Mouse (Mus musculus): ENCODE data around the gene Mpp4. TPM values are rescaled to one million over a fixed set of nuclear protein-coding genes. Genes with fewer than 3 reads are reported as not detected.

Gene Mpp4
- polyA plus RNA-seq, 1 experiment = 0.97 TPM

GRCm38 (mm10) chr1:59187786-59188185 is 24.6 kb upstream of the Mpp4 start:
- 83% methylated on average over 5 of the region's 5 CpGs for WGBS
- Histone ChIP-seq H3K4me1 (ENCODE audit: control insufficient read depth, insufficient read depth, low read length) (no peaks in the 10 kb centered on the region), H3K4me3 (replicated peaks; ENCODE audit: extremely low read depth, low read depth, low read length) (no peak overlapping the region)
- no peak for DNase-seq
- TF ChIP-seq POLR2A (IDR thresholded peaks at IDR 0.05; ENCODE audit: borderline replicate concordance, extremely low read depth, low read depth, low read length) (no peak), CTCF (IDR thresholded peaks at IDR 0.05; ENCODE audit: insufficient read depth, low read length) (no peak)

GRCm38 (mm10) chr1:59186317-59186716 is 23.1 kb upstream of the Mpp4 start:
- Histone ChIP-seq H3K4me1 (ENCODE audit: control insufficient read depth, insufficient read depth, low read length) (no peaks in the 10 kb centered on the region), H3K4me3 (replicated peaks; ENCODE audit: extremely low read depth, low read depth, low read length) (no peak overlapping the region)
- 85% methylated on average over 10 of the region's 10 CpGs for WGBS
- DNase-seq = no peak
- TF ChIP-seq POLR2A (IDR thresholded peaks at IDR 0.05; ENCODE audit: borderline replicate concordance, extremely low read depth, low read depth, low read length) (no peak), CTCF (IDR thresholded peaks at IDR 0.05; ENCODE audit: insufficient read depth, low read length) (no peak)

GRCm38 (mm10) chr1:59185410-59185809 is 22.2 kb upstream of the Mpp4 start:
- H3K4me1 ChIP-seq (ENCODE audit: control insufficient read depth, insufficient read depth, low read length) = no peaks in the 10 kb centered on the region
- 84% methylated on average over 9 of the region's 9 CpGs for WGBS
- no peak for DNase-seq
- H3K4me3 ChIP-seq (replicated peaks; ENCODE audit: extremely low read depth, low read depth, low read length) = no peak overlapping the region
- TF ChIP-seq CTCF (IDR thresholded peaks at IDR 0.05; ENCODE audit: insufficient read depth, low read length) = no peak
- TF ChIP-seq POLR2A (IDR thresholded peaks at IDR 0.05; ENCODE audit: borderline replicate concordance, extremely low read depth, low read depth, low read length) = no peak

- H3K4me3 ChIP-seq (replicated peaks; ENCODE audit: extremely low read depth, low read depth, low read length) = no peak overlapping the region
- WGBS = 89% methylated on average over 4 of the region's 4 CpGs
- H3K4me1 ChIP-seq (ENCODE audit: control insufficient read depth, insufficient read depth, low read length) = no peaks in the 10 kb centered on the region
- DNase-seq = no peak
- TF ChIP-seq CTCF (IDR thresholded peaks at IDR 0.05; ENCODE audit: insufficient read depth, low read length) (no peak), POLR2A (IDR thresholded peaks at IDR 0.05; ENCODE audit: borderline replicate concordance, extremely low read depth, low read depth, low read length) (no peak)
These were observed 19.9 kb upstream of the Mpp4 start for GRCm38 (mm10) chr1:59183045-59183444.

GRCm38 (mm10) chr1:59182373-59182772 is 19.2 kb upstream of the Mpp4 start:
- no peak for DNase-seq
- Histone ChIP-seq H3K4me1 (ENCODE audit: control insufficient read depth, insufficient read depth, low read length) (no peaks in the 10 kb centered on the region), H3K4me3 (replicated peaks; ENCODE audit: extremely low read depth, low read depth, low read length) (no peak overlapping the region)
- WGBS = 93% methylated on average over 2 of the region's 2 CpGs
- no peak for TF ChIP-seq POLR2A (IDR thresholded peaks at IDR 0.05; ENCODE audit: borderline replicate concordance, extremely low read depth, low read depth, low read length)
- no peak for TF ChIP-seq CTCF (IDR thresholded peaks at IDR 0.05; ENCODE audit: insufficient read depth, low read length)

GRCm38 (mm10) chr1:59180003-59180402 is 16.8 kb upstream of the Mpp4 start:
- Histone ChIP-seq H3K4me1 (ENCODE audit: control insufficient read depth, insufficient read depth, low read length) (no peaks in the 10 kb centered on the region), H3K4me3 (replicated peaks; ENCODE audit: extremely low read depth, low read depth, low read length) (no peak overlapping the region)
- TF ChIP-seq CTCF (IDR thresholded peaks at IDR 0.05; ENCODE audit: insufficient read depth, low read length) = no peak
- 88% methylated on average over 3 of the region's 3 CpGs for WGBS
- no peak for DNase-seq

GRCm38 (mm10) chr1:59178401-59178800 is 15.2 kb upstream of the Mpp4 start:
- WGBS = 90% methylated on average over 10 of the region's 10 CpGs
- no peak for DNase-seq
- TF ChIP-seq POLR2A (IDR thresholded peaks at IDR 0.05; ENCODE audit: borderline replicate concordance, extremely low read depth, low read depth, low read length) (no peak), CTCF (IDR thresholded peaks at IDR 0.05; ENCODE audit: insufficient read depth, low read length) (no peak)
- Histone ChIP-seq H3K4me1 (ENCODE audit: control insufficient read depth, insufficient read depth, low read length) (no peaks in the 10 kb centered on the region), H3K4me3 (replicated peaks; ENCODE audit: extremely low read depth, low read depth, low read length) (no peak overlapping the region)

- Histone ChIP-seq H3K4me1 (ENCODE audit: control insufficient read depth, insufficient read depth, low read length) (no peaks in the 10 kb centered on the region), H3K4me3 (replicated peaks; ENCODE audit: extremely low read depth, low read depth, low read length) (no peak overlapping the region)
- TF ChIP-seq POLR2A (IDR thresholded peaks at IDR 0.05; ENCODE audit: borderline replicate concordance, extremely low read depth, low read depth, low read length) = no peak
- TF ChIP-seq CTCF (IDR thresholded peaks at IDR 0.05; ENCODE audit: insufficient read depth, low read length) = no peak
- 56% methylated on average over 10 of the region's 10 CpGs for WGBS
- no peak for DNase-seq
These were observed 11.6 kb upstream of the Mpp4 start for GRCm38 (mm10) chr1:59174514-59175373.

- TF ChIP-seq POLR2A (IDR thresholded peaks at IDR 0.05; ENCODE audit: borderline replicate concordance, extremely low read depth, low read depth, low read length) = no peak
- TF ChIP-seq CTCF (IDR thresholded peaks at IDR 0.05; ENCODE audit: insufficient read depth, low read length) = no peak
- H3K4me1 ChIP-seq (ENCODE audit: control insufficient read depth, insufficient read depth, low read length) = no peaks in the 10 kb centered on the region
- no peak for DNase-seq
- no peak overlapping the region for H3K4me3 ChIP-seq (replicated peaks; ENCODE audit: extremely low read depth, low read depth, low read length)
- WGBS = 69% methylated on average over 5 of the region's 5 CpGs
These were observed 9.8 kb upstream of the Mpp4 start for GRCm38 (mm10) chr1:59173023-59173422.

- DNase-seq = no peak
- 61% methylated on average over 5 of the region's 5 CpGs for WGBS
- no peaks in the 10 kb centered on the region for H3K4me1 ChIP-seq (ENCODE audit: control insufficient read depth, insufficient read depth, low read length)
- no peak overlapping the region for H3K4me3 ChIP-seq (replicated peaks; ENCODE audit: extremely low read depth, low read depth, low read length)
- TF ChIP-seq CTCF (IDR thresholded peaks at IDR 0.05; ENCODE audit: insufficient read depth, low read length) (no peak), POLR2A (IDR thresholded peaks at IDR 0.05; ENCODE audit: borderline replicate concordance, extremely low read depth, low read depth, low read length) (no peak)
These were observed 8.7 kb upstream of the Mpp4 start for GRCm38 (mm10) chr1:59171875-59172274.

Data from lung, adult 2 months (tissue).